Mouse (Mus musculus) urinary bladder, postnatal 0 days (tissue): ENCODE results near the gene Tpsab1. TPM values are rescaled to one million over a fixed set of nuclear protein-coding genes. Genes with fewer than 3 reads are reported as not detected.

Experiments
- polyA plus RNA-seq: library from polyadenylated mRNA; unstranded; fragments of >200 nt; fragmentation: Nextera tagmentation; extraction: Ambion mirVana; gene quantifications from 2 replicates; pipeline ENCODE4 v1.2.1, GENCODE M21; 2015

The Tpsab1 gene
- polyA plus RNA-seq, result 2.4 and 10.9 TPM in 2 replicates

GRCm38 (mm10) chr17:25345462-25345861 lies at the start of gene Tpsab1:
Tpsab1 (minus strand) TSS chr17:25345562.

DNA sequence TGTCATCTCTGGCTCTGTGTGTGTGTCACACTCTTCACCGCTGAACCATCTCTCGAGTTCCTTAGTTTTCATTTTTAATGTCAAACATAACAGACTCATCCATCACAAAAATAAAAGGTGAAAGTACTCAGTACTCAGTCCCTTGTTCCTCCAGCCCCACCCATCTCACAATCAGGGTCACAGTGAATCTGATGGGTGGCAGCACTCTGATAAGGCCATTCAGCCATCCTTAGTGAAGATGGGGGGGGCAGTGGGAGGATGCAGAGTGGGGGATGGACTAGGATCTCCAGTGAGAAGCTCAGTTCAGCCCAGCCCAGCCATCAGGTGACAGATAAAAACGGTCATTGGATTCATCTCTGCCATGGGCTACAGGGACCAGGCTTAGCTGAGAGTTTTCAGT lies 23.6 kb upstream of the Tpsab1 start, which contains the start of gene Tpsg1:
Gene Tpsg1 (plus strand): TSS at position 301 of the 400 bp plus-strand sequence.

GRCm38 (mm10) chr17:25366005-25366404 lies 20.6 kb upstream of the Tpsab1 start, which contains the start of gene Tpsb2:
Tpsb2 (plus strand) TSS chr17:25366305.

DNA sequence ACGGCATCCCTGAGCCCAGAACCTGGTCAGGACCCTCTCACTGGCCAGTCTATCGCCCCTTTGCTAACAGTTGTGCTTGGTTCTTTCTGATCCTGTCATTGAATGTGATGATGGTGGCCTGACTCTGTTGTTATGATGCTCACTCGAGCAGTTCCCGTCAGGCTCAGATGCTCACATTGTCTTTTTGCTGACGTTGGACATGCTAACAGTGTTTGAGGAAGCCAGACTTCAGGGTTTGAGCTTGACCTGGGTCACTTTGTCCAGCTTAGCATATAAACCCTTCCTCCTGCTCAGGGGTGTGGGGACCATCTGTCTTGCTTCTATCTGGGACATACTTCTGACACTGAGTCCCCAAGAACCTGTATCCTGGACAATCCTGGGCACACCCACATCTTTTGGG lies 27.0 kb downstream of the Tpsab1 start, which contains the start of gene Prss29:
Gene Prss29 (plus strand): TSS at position 301 of the 400 bp plus-strand sequence.

DNA sequence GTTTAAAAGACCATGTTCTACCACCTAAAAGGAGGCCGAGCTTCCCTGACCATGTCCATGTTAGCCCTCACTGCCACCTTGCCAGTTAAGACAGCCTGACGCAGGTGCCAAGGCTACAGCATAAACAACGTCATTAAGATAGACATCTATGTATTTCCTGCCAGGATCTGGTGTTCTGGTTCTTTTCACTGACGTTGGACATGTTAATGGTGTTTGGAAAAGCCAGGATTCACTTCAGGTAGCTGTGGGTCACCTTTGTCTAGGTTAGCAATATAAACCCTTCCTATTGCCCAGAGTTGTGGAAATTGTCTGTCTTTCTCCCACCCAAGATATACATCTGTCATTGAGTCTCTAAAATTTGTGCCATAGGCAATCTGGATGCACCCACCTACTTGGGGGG lies 37.0 kb downstream of the Tpsab1 start, which contains the start of gene Prss28:
Gene Prss28 (plus strand): TSS at position 301 of the 400 bp plus-strand sequence.

GRCm38 (mm10) chr17:25298094-25298493 lies 47.3 kb downstream of the Tpsab1 start, which contains the start of gene Prss34:
Prss34 (plus strand) TSS chr17:25298394.

Other genes with a start within 250 kb of the Tpsab1 start
- gene Telo2, start 229.6 kb downstream of the Tpsab1 start, polyA plus RNA-seq, result 17.5 and 20.7 TPM in 2 replicates
- gene Ptx4, start 224.8 kb downstream of the Tpsab1 start, polyA plus RNA-seq, result not detected in 2 replicates
- 15.0 and 15.7 TPM in 2 replicates for gene Clcn7, start 212.2 kb downstream of the Tpsab1 start, polyA plus RNA-seq
- gene Ccdc154, start 183.1 kb downstream of the Tpsab1 start, polyA plus RNA-seq, result 0.16 TPM in 1 of 2 replicates, not detected in the other
- gene Gm38655, start 170.1 kb downstream of the Tpsab1 start, polyA plus RNA-seq, result not detected in 2 replicates
- gene BC003965, start 161.0 kb downstream of the Tpsab1 start, polyA plus RNA-seq, result 20.4 and 21.7 TPM in 2 replicates
- 3.7 and 3.9 TPM in 2 replicates for gene Unkl, start 157.2 kb downstream of the Tpsab1 start, polyA plus RNA-seq
- gene Gnptg, start 105.4 kb downstream of the Tpsab1 start, polyA plus RNA-seq, result 24.6 and 31.8 TPM in 2 replicates
- gene Tsr3, start 105.4 kb downstream of the Tpsab1 start, polyA plus RNA-seq, result 34.5 and 36.9 TPM in 2 replicates
- 1.2 and 2.0 TPM in 2 replicates for gene Baiap3, start 89.2 kb downstream of the Tpsab1 start, polyA plus RNA-seq
- 275 and 315 TPM in 2 replicates for gene Ube2i, start 70.9 kb downstream of the Tpsab1 start, polyA plus RNA-seq
- 0.82 and 1.6 TPM in 2 replicates for gene Prss34, start 47.2 kb downstream of the Tpsab1 start, polyA plus RNA-seq
- not detected in 2 replicates for gene Prss28, start 36.9 kb downstream of the Tpsab1 start, polyA plus RNA-seq
- not detected in 2 replicates for gene Prss29, start 26.9 kb downstream of the Tpsab1 start, polyA plus RNA-seq
- 43.4 and 152 TPM in 2 replicates for gene Tpsb2, start 20.7 kb upstream of the Tpsab1 start, polyA plus RNA-seq
- 0.82 and 1.7 TPM in 2 replicates for gene Tpsg1, start 23.7 kb upstream of the Tpsab1 start, polyA plus RNA-seq
- 5.6 and 7.4 TPM in 2 replicates for gene Cacna1h, start 88.2 kb upstream of the Tpsab1 start, polyA plus RNA-seq
- gene Tekt4, start 109.1 kb upstream of the Tpsab1 start, polyA plus RNA-seq, result not detected in 2 replicates
- not detected in 2 replicates for gene Sstr5, start 151.7 kb upstream of the Tpsab1 start, polyA plus RNA-seq
- gene Sox8, start 225.1 kb upstream of the Tpsab1 start, polyA plus RNA-seq, result 1.6 and 1.7 TPM in 2 replicates
- 16.8 and 17.1 TPM in 2 replicates for gene Lmf1, start 233.5 kb upstream of the Tpsab1 start, polyA plus RNA-seq